Mouse (Mus musculus): ENCODE data around the gene Fli1. TPM values are rescaled to one million over a fixed set of nuclear protein-coding genes. Genes with fewer than 3 reads are reported as not detected.

Fli1 gene
- polyA plus RNA-seq, 1 experiment from 2014 or later: 34.9 TPM

GRCm38 (mm10) chr9:32535201-32535955 is 7.3 kb downstream of the Fli1 start:
- ATAC-seq (ENCODE audit: low read depth): no peak
- no peaks in the 10 kb centered on the region; the same call in 1 of the 2 replicates for H3K4me1 ChIP-seq (replicated peaks; ENCODE audit: control insufficient read depth, insufficient read depth, low read length)
- H3K4me3 ChIP-seq (ENCODE audit: low read length): no peak overlapping the region
- 64% methylated on average over 2 of the region's 2 CpGs for WGBS
- H3K36me3 ChIP-seq (ENCODE audit: control insufficient read depth, insufficient read depth, low read length): no peaks in the 10 kb centered on the region
- H3K9ac ChIP-seq (ENCODE audit: low read length): no peak overlapping the region
- no peaks in the 10 kb centered on the region; the same call in 1 of the 2 replicates for H3K27me3 ChIP-seq (ENCODE audit: control insufficient read depth, insufficient read depth, low read depth, low read length)
- H3K27ac ChIP-seq (ENCODE audit: low read length): no peak overlapping the region
- H3K4me2 ChIP-seq (ENCODE audit: low read depth, low read length): no peak overlapping the region
- H3K9me3 ChIP-seq (ENCODE audit: control insufficient read depth, low read length): no peaks in the 10 kb centered on the region

GRCm38 (mm10) chr9:32534025-32534615 is 8.5 kb downstream of the Fli1 start:
- H3K4me2 ChIP-seq (ENCODE audit: low read depth, low read length): no peak overlapping the region
- H3K27me3 ChIP-seq (ENCODE audit: control insufficient read depth, insufficient read depth, low read depth, low read length): no peaks in the 10 kb centered on the region; the same call in 1 of the 2 replicates
- H3K9ac ChIP-seq (ENCODE audit: low read length): no peak overlapping the region
- no peak overlapping the region for H3K27ac ChIP-seq (ENCODE audit: low read length)
- H3K9me3 ChIP-seq (ENCODE audit: control insufficient read depth, low read length): no peaks in the 10 kb centered on the region
- no peaks in the 10 kb centered on the region for H3K36me3 ChIP-seq (ENCODE audit: control insufficient read depth, insufficient read depth, low read length)
- 69% methylated on average over 11 of the region's 11 CpGs for WGBS
- H3K4me3 ChIP-seq (ENCODE audit: low read length): no peak overlapping the region
- ATAC-seq (ENCODE audit: low read depth): no peak
- no peaks in the 10 kb centered on the region for H3K4me1 ChIP-seq (replicated peaks; ENCODE audit: control insufficient read depth, insufficient read depth, low read length)

DNA sequence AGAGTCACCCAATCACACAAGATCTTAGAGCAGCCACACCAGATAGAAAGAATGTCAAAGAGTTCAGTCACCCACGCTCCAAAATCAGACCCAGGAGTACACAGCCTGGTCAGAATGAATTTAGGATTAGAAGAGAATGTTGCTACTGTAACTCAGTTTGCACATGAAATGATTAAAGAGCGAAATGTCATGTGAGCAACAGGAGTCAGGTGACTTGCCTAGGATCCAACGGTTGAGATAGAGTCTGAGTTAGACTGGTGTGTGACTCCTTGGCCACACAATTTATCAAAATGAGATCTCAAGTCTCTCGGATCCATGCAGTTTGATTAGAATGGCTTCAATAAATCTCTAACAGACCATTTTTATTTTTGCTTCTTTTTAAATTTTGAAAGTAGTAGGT is 11.1 kb downstream of the Fli1 start:
- peak overlapping the region; percentile 36 for H3K27ac ChIP-seq (ENCODE audit: low read length)

DNA sequence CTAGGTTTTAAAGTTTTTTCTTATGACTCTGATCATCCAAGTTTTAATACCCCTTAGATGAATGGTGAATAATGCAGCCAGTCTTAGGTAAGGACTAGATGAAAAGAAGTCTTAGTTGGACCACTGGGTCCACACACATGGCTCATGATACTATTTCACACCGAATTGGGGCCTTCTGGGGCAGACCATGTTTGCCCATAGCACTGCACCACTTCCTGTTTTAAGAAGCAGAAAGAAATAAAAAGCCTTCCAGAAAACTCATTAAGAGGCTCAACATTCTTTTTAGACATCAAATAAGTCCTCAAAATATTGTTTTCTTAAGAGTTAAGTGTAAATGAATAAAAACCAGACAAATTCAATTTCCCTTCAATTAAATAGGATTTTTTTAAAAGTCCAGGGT is 11.7 kb downstream of the Fli1 start:
- no peaks in the 10 kb centered on the region for H3K27me3 ChIP-seq (ENCODE audit: control insufficient read depth, insufficient read depth, low read depth, low read length)
- 60% methylated on average over 1 of the region's 1 CpGs for WGBS
- no peaks in the 10 kb centered on the region for H3K9me3 ChIP-seq (ENCODE audit: control insufficient read depth, low read length)
- no peak overlapping the region for H3K27ac ChIP-seq (ENCODE audit: low read length)
- H3K9ac ChIP-seq (ENCODE audit: low read length): no peak overlapping the region
- no peak for ATAC-seq (ENCODE audit: low read depth)
- H3K4me1 ChIP-seq (replicated peaks; ENCODE audit: control insufficient read depth, insufficient read depth, low read length): no peaks in the 10 kb centered on the region
- no peaks in the 10 kb centered on the region for H3K36me3 ChIP-seq (ENCODE audit: control insufficient read depth, insufficient read depth, low read length)
- H3K4me2 ChIP-seq (ENCODE audit: low read depth, low read length): no peak overlapping the region
- no peak overlapping the region for H3K4me3 ChIP-seq (ENCODE audit: low read length)

More for the DNA sequence above, 11.1 kb downstream of the Fli1 start:
- no peak overlapping the region for H3K4me3 ChIP-seq (ENCODE audit: low read length)
- no peak overlapping the region for H3K4me2 ChIP-seq (ENCODE audit: low read depth, low read length)
- no peak overlapping the region for H3K9ac ChIP-seq (ENCODE audit: low read length)
- ATAC-seq (ENCODE audit: low read depth): no peak
- no peaks in the 10 kb centered on the region for H3K4me1 ChIP-seq (replicated peaks; ENCODE audit: control insufficient read depth, insufficient read depth, low read length)
- no peaks in the 10 kb centered on the region for H3K9me3 ChIP-seq (ENCODE audit: control insufficient read depth, low read length)
- no peaks in the 10 kb centered on the region for H3K27me3 ChIP-seq (ENCODE audit: control insufficient read depth, insufficient read depth, low read depth, low read length)
- 67% methylated on average over 4 of the region's 4 CpGs for WGBS
- no peaks in the 10 kb centered on the region for H3K36me3 ChIP-seq (ENCODE audit: control insufficient read depth, insufficient read depth, low read length)

GRCm38 (mm10) chr9:32530188-32530587 is 12.5 kb downstream of the Fli1 start:
- no peaks in the 10 kb centered on the region for H3K9me3 ChIP-seq (ENCODE audit: control insufficient read depth, low read length)
- H3K27me3 ChIP-seq (ENCODE audit: control insufficient read depth, insufficient read depth, low read depth, low read length): no peaks in the 10 kb centered on the region
- H3K27ac ChIP-seq (ENCODE audit: low read length): peak overlapping the region; percentile 71
- WGBS: 74% methylated on average over 5 of the region's 5 CpGs
- peak overlapping the region; percentile 18; the same call in 1 of the 2 replicates for H3K4me2 ChIP-seq (ENCODE audit: low read depth, low read length)
- no peak for ATAC-seq (ENCODE audit: low read depth)
- H3K4me3 ChIP-seq (ENCODE audit: low read length): no peak overlapping the region
- H3K4me1 ChIP-seq (replicated peaks; ENCODE audit: control insufficient read depth, insufficient read depth, low read length): no peaks in the 10 kb centered on the region
- no peak overlapping the region for H3K9ac ChIP-seq (ENCODE audit: low read length)
- H3K36me3 ChIP-seq (ENCODE audit: control insufficient read depth, insufficient read depth, low read length): no peaks in the 10 kb centered on the region

- H3K4me3 ChIP-seq (ENCODE audit: low read length): no peak overlapping the region
- peak overlapping the region; percentile 71 for H3K27ac ChIP-seq (ENCODE audit: low read length)
- no peak for ATAC-seq (ENCODE audit: low read depth)
- H3K27me3 ChIP-seq (ENCODE audit: control insufficient read depth, insufficient read depth, low read depth, low read length): no peaks in the 10 kb centered on the region
- 0 out of 2 replicates have a peak overlapping the region, but pooled peaks have one; percentile 18 for H3K4me2 ChIP-seq (ENCODE audit: low read depth, low read length)
- no peak overlapping the region for H3K9ac ChIP-seq (ENCODE audit: low read length)
- no peaks in the 10 kb centered on the region for H3K36me3 ChIP-seq (ENCODE audit: control insufficient read depth, insufficient read depth, low read length)
- no peaks in the 10 kb centered on the region for H3K9me3 ChIP-seq (ENCODE audit: control insufficient read depth, low read length)
- WGBS: 60% methylated on average over 5 of the region's 5 CpGs
- H3K4me1 ChIP-seq (replicated peaks; ENCODE audit: control insufficient read depth, insufficient read depth, low read length): no peaks in the 10 kb centered on the region
Measured at GRCm38 (mm10) chr9:32529594-32529993, 13.1 kb downstream of the Fli1 start.

DNA sequence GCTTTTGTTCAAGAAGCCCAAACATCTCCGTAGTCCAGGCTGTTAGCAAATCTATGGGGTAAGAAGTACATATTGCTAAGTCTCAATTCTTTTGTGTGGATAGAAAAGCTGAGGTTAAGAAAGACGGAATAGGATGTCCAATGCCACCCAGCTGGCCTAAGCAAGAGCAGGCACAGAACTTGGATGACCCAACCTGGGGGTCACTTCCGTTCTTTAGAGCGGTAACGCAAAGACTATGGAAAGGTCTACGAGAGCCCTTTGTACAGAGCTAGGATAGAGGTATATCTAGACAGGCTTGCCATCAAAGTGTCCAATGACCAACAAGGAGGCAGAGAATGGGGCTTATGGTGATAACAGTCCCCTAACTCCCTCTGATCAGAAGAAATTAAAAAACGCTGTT is 15.3 kb downstream of the Fli1 start:
- Histone ChIP-seq H3K9me3 (ENCODE audit: control insufficient read depth, low read length) (no peaks in the 10 kb centered on the region), H3K4me3 (ENCODE audit: low read length) (no peak overlapping the region), H3K36me3 (ENCODE audit: control insufficient read depth, insufficient read depth, low read length) (no peaks in the 10 kb centered on the region), H3K4me2 (ENCODE audit: low read depth, low read length) (no peak overlapping the region), H3K9ac (ENCODE audit: low read length) (no peak overlapping the region), H3K27me3 (ENCODE audit: control insufficient read depth, insufficient read depth, low read depth, low read length) (no peaks in the 10 kb centered on the region), H3K4me1 (replicated peaks; ENCODE audit: control insufficient read depth, insufficient read depth, low read length) (no peaks in the 10 kb centered on the region; the same call in 1 of the 2 replicates), H3K27ac (ENCODE audit: low read length) (no peak overlapping the region)
- no peak for ATAC-seq (ENCODE audit: low read depth)
- 87% methylated on average over 7 of the region's 7 CpGs for WGBS

GRCm38 (mm10) chr9:32525787-32526186 is 16.9 kb downstream of the Fli1 start:
- Histone ChIP-seq H3K9ac (ENCODE audit: low read length) (no peak overlapping the region), H3K27ac (ENCODE audit: low read length) (peak overlapping the region; percentile 73), H3K4me1 (replicated peaks; ENCODE audit: control insufficient read depth, insufficient read depth, low read length) (no peaks in the 10 kb centered on the region; the same call in 1 of the 2 replicates), H3K4me3 (ENCODE audit: low read length) (no peak overlapping the region), H3K36me3 (ENCODE audit: control insufficient read depth, insufficient read depth, low read length) (no peaks in the 10 kb centered on the region), H3K27me3 (ENCODE audit: control insufficient read depth, insufficient read depth, low read depth, low read length) (no peaks in the 10 kb centered on the region), H3K9me3 (ENCODE audit: control insufficient read depth, low read length) (no peaks in the 10 kb centered on the region), H3K4me2 (ENCODE audit: low read depth, low read length) (no peak overlapping the region)
- peak; percentile 20; the same call in 1 of the 2 replicates for ATAC-seq (ENCODE audit: low read depth)
- WGBS: 59% methylated on average over 5 of the region's 5 CpGs

DNA sequence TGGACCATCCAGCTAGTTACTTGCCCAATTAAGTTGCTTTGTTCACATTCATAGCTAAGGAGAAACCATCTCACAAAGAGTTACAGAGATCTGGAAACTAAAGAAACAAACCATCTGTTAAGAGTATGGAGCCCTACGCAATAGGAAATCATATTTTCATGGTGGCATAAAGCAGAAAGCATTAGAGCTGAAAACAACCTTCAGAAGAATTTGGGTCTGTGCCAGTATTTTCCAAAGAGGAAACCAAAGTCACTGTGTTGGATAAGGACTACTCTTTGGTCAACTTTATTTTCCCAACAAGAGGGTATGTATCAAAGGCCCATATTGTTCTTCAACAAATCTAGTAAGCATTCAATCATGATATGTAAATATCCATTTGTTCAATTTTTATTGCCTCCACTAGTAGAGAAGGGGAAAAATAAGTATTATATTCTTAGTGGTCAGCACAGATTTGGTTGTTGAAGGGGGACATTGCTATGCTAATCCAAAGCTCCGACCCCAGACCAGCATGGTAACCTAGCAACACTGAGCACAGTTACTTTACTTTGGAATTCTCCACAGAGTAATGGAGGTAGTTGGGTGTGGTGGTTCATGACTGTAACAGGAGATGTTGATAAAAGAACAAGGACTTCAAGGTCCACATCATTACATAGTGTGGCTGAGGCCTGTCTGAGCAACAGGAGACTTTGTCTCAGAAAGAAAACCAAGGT is 20.0 kb downstream of the Fli1 start:
- H3K4me1 ChIP-seq (replicated peaks; ENCODE audit: control insufficient read depth, insufficient read depth, low read length): peaks cover 22% of the 10 kb centered on the region
- no peaks in the 10 kb centered on the region for H3K9me3 ChIP-seq (ENCODE audit: control insufficient read depth, low read length)
- H3K4me2 ChIP-seq (ENCODE audit: low read depth, low read length): no peak overlapping the region
- no peaks in the 10 kb centered on the region for H3K36me3 ChIP-seq (ENCODE audit: control insufficient read depth, insufficient read depth, low read length)
- H3K4me3 ChIP-seq (ENCODE audit: low read length): no peak overlapping the region
- no peaks in the 10 kb centered on the region for H3K27me3 ChIP-seq (ENCODE audit: control insufficient read depth, insufficient read depth, low read depth, low read length)
- 53% methylated on average over 2 of the region's 2 CpGs for WGBS
- no peak overlapping the region for H3K9ac ChIP-seq (ENCODE audit: low read length)
- no peak overlapping the region for H3K27ac ChIP-seq (ENCODE audit: low read length)
- no peak for ATAC-seq (ENCODE audit: low read depth)

All from lung, embryonic 16.5 days (tissue).